9 mouse cellular contexts compared by ENCODE assay signal in the genomic region with DNA sequence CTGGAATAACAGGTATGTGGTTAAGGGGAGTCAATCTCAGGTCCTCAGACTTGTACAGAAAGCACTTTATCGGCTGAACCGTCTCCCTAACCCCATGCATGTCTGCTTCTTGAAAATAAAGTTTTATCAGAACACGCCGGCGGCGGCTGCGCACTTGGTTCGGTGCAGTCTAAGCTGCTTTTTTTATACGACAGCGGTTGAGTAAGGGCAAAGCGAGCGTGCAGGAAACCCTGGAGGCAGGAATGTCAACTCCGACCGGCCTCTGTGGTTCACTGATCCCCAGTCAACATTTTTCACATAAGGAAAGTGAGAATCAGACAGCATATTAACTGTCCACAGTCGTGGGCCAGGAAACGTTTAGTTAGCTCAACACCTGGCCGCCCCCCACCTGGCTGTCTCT.
A peak's percentile ranks its signal among the peaks of the same experiment; 100 is the strongest.
DNase-seq lines count a peak whose midpoint lies in the region; ATAC-seq and TF ChIP-seq lines count a peak whose summit lies in the region.
"Had no signal": no experiment of that assay in that cellular context is flagged by ENCODE, and none has a peak within 500 bp of the region (broad histone marks: within the 10 kb centered on the region; RNA-seq: fewer than 3 reads in every experiment).

No protein-coding gene starts in this region.

- WGBS in hindbrain, embryonic 16.5 days = 57% methylated on average over 17 of the region's 17 CpGs
- WGBS in hindbrain, embryonic 14.5 days = 67% methylated on average over 17 of the region's 17 CpGs
- 18% methylated on average over 17 of the region's 17 CpGs for WGBS in kidney, adult 2 months

- no peaks in the 10 kb centered on the region for H3K9me3 ChIP-seq in hindbrain, embryonic 16.5 days (ENCODE audit: control insufficient read depth, low read length)
- H3K9me3 ChIP-seq in hindbrain, embryonic 14.5 days (ENCODE audit: control insufficient read depth, low read length) = no peaks in the 10 kb centered on the region

- no peaks in the 10 kb centered on the region for H3K36me3 ChIP-seq in hindbrain, embryonic 16.5 days (ENCODE audit: control insufficient read depth, insufficient read depth, low read length)
- H3K36me3 ChIP-seq in hindbrain, embryonic 14.5 days (replicated peaks; ENCODE audit: control insufficient read depth, insufficient read depth) = 0 out of 2 replicates have a peak, but pooled peaks cover 3% of the 10 kb centered on the region
- H3K36me3 ChIP-seq in kidney, adult 2 months (ENCODE audit: control insufficient read depth, insufficient read depth, low read length) = no peaks in the 10 kb centered on the region

- H3K4me2 ChIP-seq in hindbrain, embryonic 16.5 days (ENCODE audit: low read length) = no peak overlapping the region
- no peak overlapping the region for H3K4me2 ChIP-seq in hindbrain, embryonic 14.5 days (replicated peaks)

- H3K4me3 ChIP-seq in hindbrain, embryonic 16.5 days (ENCODE audit: low read length) = no peak overlapping the region
- no peak overlapping the region for H3K4me3 ChIP-seq in hindbrain, embryonic 14.5 days (replicated peaks; ENCODE audit: low read length)
- H3K4me3 ChIP-seq in kidney, adult 2 months (ENCODE audit: insufficient read depth, low read depth, low read length) = no peak overlapping the region

- H3K27ac ChIP-seq in hindbrain, embryonic 16.5 days (ENCODE audit: low read depth, low read length) = peak overlapping the region; percentile 12; the same call in 1 of the 2 replicates
- no peak overlapping the region for H3K27ac ChIP-seq in hindbrain, embryonic 14.5 days
- peak overlapping the region; percentile 84 for H3K27ac ChIP-seq in kidney, adult 2 months (ENCODE audit: insufficient read depth, low read depth, low read length)

- no peaks in the 10 kb centered on the region for H3K27me3 ChIP-seq in hindbrain, embryonic 16.5 days (replicated peaks; ENCODE audit: control insufficient read depth, insufficient read depth, low read length)
- no peaks in the 10 kb centered on the region for H3K27me3 ChIP-seq in hindbrain, embryonic 14.5 days (ENCODE audit: control insufficient read depth, insufficient read depth, low read length)
- H3K27me3 ChIP-seq in kidney, adult 2 months (replicated peaks; ENCODE audit: control insufficient read depth, insufficient read depth, low read length) = no peaks in the 10 kb centered on the region

- peaks cover 3% of the 10 kb centered on the region; the same call in 1 of the 2 replicates for H3K4me1 ChIP-seq in hindbrain, embryonic 16.5 days (ENCODE audit: control insufficient read depth, insufficient read depth, low read depth, low read length)
- H3K4me1 ChIP-seq in hindbrain, embryonic 14.5 days (replicated peaks; ENCODE audit: control insufficient read depth, insufficient read depth, low read length) = peaks cover 10% of the 10 kb centered on the region; the same call in 1 of the 2 replicates
- H3K4me1 ChIP-seq in kidney, adult 2 months (ENCODE audit: control insufficient read depth, insufficient read depth, low read length) = peaks cover 11% of the 10 kb centered on the region; the same call in 1 of the 2 replicates

- ATAC-seq in hindbrain, embryonic 16.5 days = no peak
- ATAC-seq in hindbrain, embryonic 14.5 days (ENCODE audit: low FRiP score) = no peak

- TF ChIP-seq CTCF in kidney, adult 2 months (conservative IDR thresholded peaks at IDR 0.05; ENCODE audit: insufficient read depth, insufficient read length, low read depth, low read length) = no peak; the same call in 1 of the 2 replicates

- H3K9ac ChIP-seq in hindbrain, embryonic 16.5 days (ENCODE audit: low read depth, low read length) = no peak overlapping the region
- no peak overlapping the region for H3K9ac ChIP-seq in hindbrain, embryonic 14.5 days

- intact Hi-C loops in left cerebral cortex, postnatal 36 days (cut with DNase I) = no loop called here

- TF ChIP-seq POLR2A in kidney, adult 2 months (IDR thresholded peaks at IDR 0.05; ENCODE audit: low read depth, low read length) = no peak

- DNase-seq in hindbrain, embryonic 14.5 days (ENCODE audit: low spot score) = no peak
- peak; percentile 23 for DNase-seq in NIH3T3 (ENCODE audit: low read depth)
- peak; percentile 85 for DNase-seq in kidney, adult 2 months
- peak; percentile 47 to 53 for DNase-seq in lung, postnatal 4 days
- DNase-seq in spleen, postnatal 4 days (ENCODE audit: low spot score in 2 of 2) = no peak
- no peak for DNase-seq in left cerebral cortex, postnatal 36 days (ENCODE audit: low spot score in 2 of 2)
- DNase-seq in layer of hippocampus, postnatal 36 days = no peak
- DNase-seq: heart, adult 18-20 months had no signal

Comparison
In these comparisons a context has a peak if more than half of its experiments do, and no peak if none do; other contexts are left out.
1. DNase-seq: peak in NIH3T3 (single experiment), kidney, adult 2 months (single experiment) and lung, postnatal 4 days (2 of 2); none in hindbrain, embryonic 14.5 days (single experiment), spleen, postnatal 4 days (0 of 2), left cerebral cortex, postnatal 36 days (0 of 2) and layer of hippocampus, postnatal 36 days (0 of 2).